Mouse (Mus musculus): ENCODE data around the gene Tesc. TPM values are rescaled to one million over a fixed set of nuclear protein-coding genes. Genes with fewer than 3 reads are reported as not detected.

The Tesc gene
- 1.8 and 2.1 TPM in 2 replicates for polyA plus RNA-seq (2015; fragmentation: Nextera tagmentation; extraction: Ambion mirVana)

DNA sequence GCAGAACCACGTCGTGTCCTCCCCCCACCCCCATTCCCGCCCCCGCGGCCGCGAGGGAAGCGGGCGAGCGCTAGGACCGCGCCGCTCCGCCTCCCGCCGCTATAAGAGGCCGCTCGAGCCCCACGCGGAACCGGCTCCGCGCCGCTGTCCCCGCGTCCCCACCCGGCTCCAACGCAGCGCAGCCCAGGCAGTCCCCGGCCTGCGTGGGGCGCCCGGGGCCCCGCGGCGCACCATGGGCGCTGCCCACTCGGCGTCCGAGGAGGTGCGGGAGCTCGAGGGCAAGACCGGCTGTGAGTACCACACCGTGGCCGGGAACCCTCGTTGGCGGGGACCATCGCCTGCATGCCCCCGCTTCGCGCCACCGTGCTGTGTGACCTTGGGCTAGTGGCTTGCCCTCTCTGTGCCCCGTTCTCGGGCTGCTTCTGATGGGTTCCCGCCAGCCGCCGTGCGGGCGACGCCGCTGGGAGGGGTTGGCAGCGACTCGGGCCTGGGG lies at the start of gene Tesc:
Gene Tesc, plus strand, starts transcription at position 46 of the 493 bp plus-strand sequence.
- Histone ChIP-seq H3K36me3 (no peaks in the 10 kb centered on the region), H3K27ac (replicated peaks) (no peak within 1 kb of the TSS), H3K9ac (peak within 1 kb of the TSS; percentile 76), H3K4me2 (peak within 1 kb of the TSS; percentile 95), H3K4me3 (peak within 1 kb of the TSS; percentile 65), H3K27me3 (peaks cover 63% of the 10 kb centered on the region), H3K4me1 (replicated peaks) (peaks cover 43% of the 10 kb centered on the region), H3K9me3 (no peaks in the 10 kb centered on the region)
- under 1% methylated on average over 62 of the region's 63 CpGs for WGBS
- peak; percentile 25; the same call in 1 of the 2 replicates for ATAC-seq (ENCODE audit: low read depth)

DNA sequence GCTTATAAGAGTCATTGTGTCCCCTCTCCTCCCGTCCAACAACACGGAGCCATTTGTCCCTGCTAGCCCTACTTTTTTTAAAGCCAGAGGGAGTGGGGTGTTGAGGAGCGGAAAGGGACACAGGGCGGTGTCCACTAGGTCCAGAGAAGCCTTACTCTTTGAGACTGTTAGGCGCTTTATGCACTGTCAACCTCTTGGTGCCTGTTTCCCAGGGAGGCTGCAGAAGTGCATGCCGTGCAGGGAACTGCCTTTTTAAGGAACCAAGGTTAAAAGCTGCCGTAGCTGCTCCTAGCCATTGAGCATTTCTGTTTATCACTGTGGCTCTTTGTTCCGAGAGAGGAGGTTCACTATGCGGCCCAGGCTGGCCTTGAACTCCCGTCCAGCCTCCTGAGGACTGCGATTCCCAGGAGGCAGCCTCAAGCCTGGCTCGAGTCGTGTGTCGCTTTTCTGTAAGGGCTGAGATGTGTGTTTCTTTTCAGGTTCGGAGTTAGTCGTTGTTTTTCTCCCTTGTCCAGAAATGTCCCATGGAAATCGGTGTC lies 49.3 kb upstream of the Tesc start:
- no peak for ATAC-seq (ENCODE audit: low read depth)
- peak overlapping the region; percentile 91 for H3K27ac ChIP-seq (replicated peaks)
- 39% methylated on average over 17 of the region's 17 CpGs for WGBS

DNA sequence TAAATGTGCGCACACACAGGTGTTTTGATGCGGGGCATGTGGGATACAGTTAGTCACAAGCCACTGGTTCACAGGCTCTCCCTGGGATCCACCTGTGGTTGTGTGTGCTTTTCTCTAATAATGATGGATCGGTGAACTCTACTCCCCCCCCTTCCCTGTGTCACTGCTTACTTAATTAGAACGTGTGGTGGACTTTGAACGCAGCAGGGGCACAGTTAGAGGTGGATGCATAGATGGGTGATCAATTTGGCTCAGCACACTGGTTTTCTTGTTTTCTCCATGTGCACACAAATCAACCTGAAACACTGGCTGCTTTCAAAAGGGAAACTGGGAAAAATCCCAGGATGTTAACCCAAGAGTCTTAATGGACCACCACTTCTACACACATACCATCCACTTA lies 48.5 kb upstream of the Tesc start:
- Histone ChIP-seq H3K27ac (replicated peaks) (0 out of 2 replicates have a peak overlapping the region, but pooled peaks have one; percentile 9), H3K9ac (peak overlapping the region; percentile 98; the same call in 1 of the 2 replicates), H3K4me3 (peak overlapping the region; percentile 96), H3K4me2 (peak overlapping the region; percentile 75), H3K27me3 (no peaks in the 10 kb centered on the region), H3K9me3 (no peaks in the 10 kb centered on the region), H3K4me1 (replicated peaks) (peaks cover 44% of the 10 kb centered on the region), H3K36me3 (peaks cover 48% of the 10 kb centered on the region)
- ATAC-seq (ENCODE audit: low read depth): no peak
- 55% methylated on average over 5 of the region's 5 CpGs for WGBS

More for the DNA sequence above, 49.3 kb upstream of the Tesc start:
- Histone ChIP-seq H3K27me3 (no peaks in the 10 kb centered on the region), H3K9me3 (no peaks in the 10 kb centered on the region), H3K4me1 (replicated peaks) (peaks cover 36% of the 10 kb centered on the region), H3K9ac (peak overlapping the region; percentile 98), H3K36me3 (peaks cover 39% of the 10 kb centered on the region), H3K4me2 (peak overlapping the region; percentile 75), H3K4me3 (peak overlapping the region; percentile 96)

DNA sequence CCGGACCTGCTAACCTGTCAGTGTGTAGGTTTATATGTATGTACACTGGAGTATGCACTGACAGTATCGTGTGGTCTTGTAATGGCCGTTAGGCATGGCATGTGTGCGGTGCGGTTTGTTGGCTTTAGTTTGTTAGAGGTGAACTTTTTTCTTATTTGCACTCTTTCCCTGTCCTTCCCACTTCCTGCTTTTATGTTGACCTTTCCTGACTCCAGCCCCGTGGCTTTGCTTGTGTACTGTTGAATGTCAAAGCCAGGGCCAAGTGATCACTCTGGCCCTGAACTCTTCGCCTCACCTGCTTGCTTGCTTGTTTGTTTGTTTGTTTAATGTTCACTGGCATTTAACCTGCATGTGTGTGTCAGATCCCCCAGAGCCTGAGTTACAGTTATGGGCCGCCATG lies 46.6 kb upstream of the Tesc start:
- no peak overlapping the region for H3K27ac ChIP-seq (replicated peaks)
- H3K4me1 ChIP-seq (replicated peaks): peaks cover 47% of the 10 kb centered on the region
- no peak for ATAC-seq (ENCODE audit: low read depth)
- 93% methylated on average over 8 of the region's 8 CpGs for WGBS
- peaks cover 63% of the 10 kb centered on the region for H3K36me3 ChIP-seq
- no peaks in the 10 kb centered on the region for H3K27me3 ChIP-seq
- H3K9me3 ChIP-seq: no peaks in the 10 kb centered on the region
- no peak overlapping the region for H3K4me3 ChIP-seq
- no peak overlapping the region for H3K9ac ChIP-seq
- no peak overlapping the region for H3K4me2 ChIP-seq

DNA sequence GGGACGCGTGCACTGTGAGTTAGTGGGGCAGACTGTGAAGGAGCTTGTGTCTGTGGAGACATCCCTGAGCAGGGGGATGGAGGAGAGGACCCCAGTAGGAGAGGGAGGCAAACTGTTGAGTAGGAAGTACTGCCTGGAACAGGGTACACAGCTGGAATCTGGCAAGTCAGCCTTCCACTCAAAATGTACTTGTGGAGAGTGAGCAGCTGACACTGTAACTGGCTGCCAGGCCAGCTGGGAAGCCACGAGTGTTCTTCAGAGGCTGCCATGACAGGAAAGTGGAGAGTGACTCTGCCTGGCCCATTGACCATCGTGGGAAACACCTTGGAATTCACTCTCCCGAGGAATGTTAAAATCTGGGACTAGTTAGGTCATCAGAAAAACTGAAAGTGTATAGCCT lies 45.6 kb upstream of the Tesc start:
- ATAC-seq (ENCODE audit: low read depth): no peak
- Histone ChIP-seq H3K4me3 (no peak overlapping the region), H3K9ac (no peak overlapping the region), H3K9me3 (no peaks in the 10 kb centered on the region), H3K27me3 (no peaks in the 10 kb centered on the region), H3K27ac (replicated peaks) (no peak overlapping the region), H3K36me3 (peaks cover 73% of the 10 kb centered on the region), H3K4me1 (replicated peaks) (peaks cover 47% of the 10 kb centered on the region), H3K4me2 (no peak overlapping the region)
- WGBS: 93% methylated on average over 5 of the region's 5 CpGs

DNA sequence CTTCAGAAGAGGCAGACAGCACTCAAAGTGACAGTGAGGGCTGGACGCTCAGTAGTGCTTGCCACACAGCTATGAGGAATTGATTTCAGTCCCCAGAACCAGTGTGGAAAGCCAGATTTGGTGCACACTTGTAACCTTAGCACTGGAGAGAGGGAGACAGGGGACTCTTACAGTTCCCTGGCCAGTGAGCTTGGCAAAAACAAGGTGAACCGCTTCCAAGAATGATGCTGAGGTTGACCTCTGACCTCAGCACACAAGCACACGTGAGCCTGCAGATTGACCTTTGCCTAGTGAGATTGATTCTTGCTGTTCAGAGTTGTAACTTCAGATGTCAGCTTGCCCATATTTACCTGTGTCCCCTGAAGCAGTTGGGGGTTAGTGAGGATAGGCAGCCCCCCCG lies 41.2 kb upstream of the Tesc start:
- Histone ChIP-seq H3K27me3 (no peaks in the 10 kb centered on the region), H3K9ac (no peak overlapping the region), H3K4me3 (no peak overlapping the region), H3K4me2 (no peak overlapping the region), H3K36me3 (peaks cover 95% of the 10 kb centered on the region), H3K27ac (replicated peaks) (no peak overlapping the region), H3K4me1 (replicated peaks) (peaks cover 15% of the 10 kb centered on the region; the same call in 1 of the 2 replicates), H3K9me3 (no peaks in the 10 kb centered on the region)
- 72% methylated on average over 4 of the region's 4 CpGs for WGBS
- ATAC-seq (ENCODE audit: low read depth): no peak

DNA sequence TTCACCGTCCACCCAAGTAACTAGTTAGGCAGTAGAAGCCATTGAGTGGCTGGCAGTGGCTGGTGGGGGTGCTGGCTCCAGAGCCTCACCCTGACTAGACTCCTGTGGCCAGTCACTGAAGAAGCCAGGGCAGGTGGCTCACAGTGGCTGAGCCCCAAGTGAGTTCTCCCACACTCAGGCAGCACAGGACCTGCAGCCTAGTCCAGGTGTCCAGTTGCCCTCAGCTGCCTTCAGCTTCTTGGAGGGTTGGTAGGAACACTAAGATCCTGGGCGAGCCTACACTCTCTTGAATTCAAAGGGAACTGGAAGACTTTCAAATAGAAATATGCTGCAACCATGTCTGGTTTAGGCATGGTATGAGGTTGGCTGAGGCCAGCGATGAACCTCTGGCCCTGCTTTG lies 39.7 kb upstream of the Tesc start:
- peaks cover 11% of the 10 kb centered on the region; the same call in 1 of the 2 replicates for H3K4me1 ChIP-seq (replicated peaks)
- no peaks in the 10 kb centered on the region for H3K27me3 ChIP-seq
- no peak for ATAC-seq (ENCODE audit: low read depth)
- WGBS: 94% methylated on average over 3 of the region's 3 CpGs
- no peak overlapping the region for H3K4me2 ChIP-seq
- H3K4me3 ChIP-seq: no peak overlapping the region
- H3K36me3 ChIP-seq: peaks cover 97% of the 10 kb centered on the region
- no peak overlapping the region for H3K27ac ChIP-seq (replicated peaks)
- no peaks in the 10 kb centered on the region for H3K9me3 ChIP-seq
- no peak overlapping the region for H3K9ac ChIP-seq

DNA sequence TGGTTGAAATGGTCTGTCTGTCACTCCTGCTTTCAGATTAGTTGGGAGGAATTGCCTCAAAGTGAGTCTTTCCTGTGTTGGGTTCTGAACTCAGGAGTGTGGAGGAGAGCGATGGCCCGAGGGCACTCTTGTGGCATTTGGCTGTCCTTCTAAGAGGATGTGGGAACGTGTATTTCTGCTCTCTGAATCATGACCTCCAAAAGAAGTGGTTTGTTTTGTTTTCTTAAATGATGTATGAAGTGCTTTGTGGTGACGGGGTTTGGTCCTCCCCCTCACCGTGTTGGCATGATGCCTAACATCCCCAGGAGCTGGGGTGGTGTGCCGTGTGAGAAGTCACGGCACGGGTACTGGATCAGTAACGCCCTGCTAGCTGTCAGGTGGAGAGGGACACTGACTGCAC lies 39.2 kb upstream of the Tesc start:
- Histone ChIP-seq H3K9ac (no peak overlapping the region), H3K27ac (replicated peaks) (no peak overlapping the region), H3K36me3 (peaks cover 97% of the 10 kb centered on the region), H3K27me3 (no peaks in the 10 kb centered on the region), H3K4me1 (replicated peaks) (peaks cover 10% of the 10 kb centered on the region; the same call in 1 of the 2 replicates), H3K4me2 (no peak overlapping the region), H3K4me3 (no peak overlapping the region), H3K9me3 (no peaks in the 10 kb centered on the region)
- WGBS: 78% methylated on average over 9 of the region's 9 CpGs
- ATAC-seq (ENCODE audit: low read depth): no peak

DNA sequence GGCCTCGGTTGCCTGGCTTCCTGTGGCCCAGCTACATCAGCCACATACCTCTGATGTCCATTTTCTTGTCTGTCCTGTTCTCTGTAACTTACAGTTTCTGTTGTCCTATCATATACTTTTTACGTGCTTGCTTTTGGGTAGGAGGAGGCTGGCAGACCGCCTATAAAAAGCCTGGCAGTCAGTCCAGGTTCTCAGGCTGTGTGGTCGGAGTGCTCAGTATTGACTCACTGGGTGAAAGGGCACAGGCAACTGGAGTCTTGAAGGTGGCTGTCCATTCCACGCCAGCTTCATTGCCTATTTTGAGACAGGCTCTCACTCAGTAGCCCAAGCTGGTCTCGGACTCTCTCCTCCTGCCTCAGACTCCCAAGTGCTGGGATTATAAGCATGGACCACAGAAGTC lies 37.8 kb upstream of the Tesc start:
- no peaks in the 10 kb centered on the region for H3K27me3 ChIP-seq
- H3K9me3 ChIP-seq: no peaks in the 10 kb centered on the region
- no peak overlapping the region for H3K4me2 ChIP-seq
- H3K27ac ChIP-seq (replicated peaks): no peak overlapping the region
- H3K4me3 ChIP-seq: no peak overlapping the region
- H3K4me1 ChIP-seq (replicated peaks): no peaks in the 10 kb centered on the region
- H3K9ac ChIP-seq: no peak overlapping the region
- peaks cover 100% of the 10 kb centered on the region for H3K36me3 ChIP-seq
- 92% methylated on average over 6 of the region's 6 CpGs for WGBS
- ATAC-seq (ENCODE audit: low read depth): no peak

DNA sequence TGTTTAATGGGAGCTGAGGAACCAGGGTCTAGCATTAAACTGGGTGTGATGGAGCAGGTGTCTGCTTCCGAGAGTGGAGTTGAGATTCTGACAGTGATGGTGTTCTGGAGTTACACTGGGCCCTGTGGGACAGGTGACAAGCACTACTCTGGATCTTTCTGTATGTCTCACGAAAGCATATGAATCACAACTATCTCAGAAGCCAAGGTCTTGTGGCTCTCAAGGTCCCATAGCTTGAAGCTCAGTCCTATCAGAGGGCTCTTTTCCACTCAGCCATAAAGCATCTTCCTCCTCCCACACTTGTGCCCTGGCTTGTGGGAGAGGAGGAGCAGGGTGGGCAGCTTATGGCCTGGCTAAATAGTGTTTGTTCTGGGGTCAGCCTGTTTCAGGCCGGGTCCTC lies 36.6 kb upstream of the Tesc start:
- Histone ChIP-seq H3K27me3 (no peaks in the 10 kb centered on the region), H3K9me3 (no peaks in the 10 kb centered on the region), H3K27ac (replicated peaks) (no peak overlapping the region), H3K36me3 (peaks cover 100% of the 10 kb centered on the region), H3K4me2 (no peak overlapping the region), H3K4me3 (no peak overlapping the region), H3K9ac (no peak overlapping the region), H3K4me1 (replicated peaks) (no peaks in the 10 kb centered on the region)
- ATAC-seq (ENCODE audit: low read depth): no peak
- 89% methylated on average over 3 of the region's 3 CpGs for WGBS

DNA sequence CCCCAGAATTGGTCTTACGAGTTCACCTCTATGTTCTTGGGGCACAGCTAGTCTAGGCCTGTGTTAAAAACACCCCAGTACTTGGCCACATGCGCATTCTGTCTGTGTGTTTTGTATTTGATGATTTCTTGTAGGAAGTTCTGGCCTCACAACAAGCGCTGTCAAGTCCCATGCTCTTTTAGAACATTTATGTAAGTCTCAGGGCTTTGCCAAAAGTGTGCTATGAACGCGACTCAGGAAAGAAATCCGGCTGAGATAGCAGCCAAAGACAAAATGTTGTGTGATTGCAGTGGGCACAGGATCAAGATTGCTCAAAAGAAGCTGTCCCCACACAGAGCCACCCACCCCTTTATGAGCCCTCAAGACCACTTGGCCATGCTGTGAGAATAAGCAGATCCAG lies 34.0 kb upstream of the Tesc start:
- 96% methylated on average over 6 of the region's 6 CpGs for WGBS

DNA sequence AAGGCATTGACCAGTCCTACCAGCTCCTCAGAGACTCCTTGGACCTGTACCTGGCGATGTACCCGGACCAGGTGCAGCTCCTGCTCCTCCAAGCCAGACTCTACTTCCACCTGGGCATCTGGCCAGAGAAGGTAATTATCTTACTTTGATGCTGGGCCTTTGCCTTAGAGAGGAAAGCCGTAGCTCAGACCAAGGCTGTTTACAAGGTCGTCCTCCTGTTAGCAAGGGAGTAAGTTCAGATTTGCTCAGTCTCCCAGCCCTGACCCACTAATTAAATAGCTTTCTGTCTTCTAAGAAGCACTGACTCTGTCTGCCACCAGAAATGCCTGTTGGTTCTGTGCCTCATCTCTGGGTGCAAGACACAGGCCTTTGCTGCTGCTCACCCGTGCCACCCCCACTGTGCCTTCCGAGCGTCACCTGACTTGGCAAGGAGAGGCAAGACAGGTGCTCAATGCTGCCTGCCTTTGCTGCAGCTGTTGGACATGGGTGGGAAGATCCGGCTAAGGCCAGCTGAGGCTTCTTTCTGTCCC lies 32.1 kb upstream of the Tesc start:
- Histone ChIP-seq H3K27ac (replicated peaks) (no peak overlapping the region), H3K4me3 (no peak overlapping the region), H3K9ac (no peak overlapping the region), H3K27me3 (no peaks in the 10 kb centered on the region), H3K4me2 (no peak overlapping the region), H3K9me3 (no peaks in the 10 kb centered on the region), H3K4me1 (replicated peaks) (no peaks in the 10 kb centered on the region), H3K36me3 (peaks cover 98% of the 10 kb centered on the region)
- 95% methylated on average over 8 of the region's 8 CpGs for WGBS
- ATAC-seq (ENCODE audit: low read depth): no peak

More for the DNA sequence above, 34.0 kb upstream of the Tesc start:
- no peak for ATAC-seq (ENCODE audit: low read depth)
- H3K36me3 ChIP-seq: peaks cover 98% of the 10 kb centered on the region
- no peak overlapping the region for H3K9ac ChIP-seq
- H3K4me2 ChIP-seq: no peak overlapping the region
- H3K4me1 ChIP-seq (replicated peaks): no peaks in the 10 kb centered on the region
- H3K27me3 ChIP-seq: no peaks in the 10 kb centered on the region
- H3K27ac ChIP-seq (replicated peaks): no peak overlapping the region
- no peak overlapping the region for H3K4me3 ChIP-seq
- no peaks in the 10 kb centered on the region for H3K9me3 ChIP-seq

DNA sequence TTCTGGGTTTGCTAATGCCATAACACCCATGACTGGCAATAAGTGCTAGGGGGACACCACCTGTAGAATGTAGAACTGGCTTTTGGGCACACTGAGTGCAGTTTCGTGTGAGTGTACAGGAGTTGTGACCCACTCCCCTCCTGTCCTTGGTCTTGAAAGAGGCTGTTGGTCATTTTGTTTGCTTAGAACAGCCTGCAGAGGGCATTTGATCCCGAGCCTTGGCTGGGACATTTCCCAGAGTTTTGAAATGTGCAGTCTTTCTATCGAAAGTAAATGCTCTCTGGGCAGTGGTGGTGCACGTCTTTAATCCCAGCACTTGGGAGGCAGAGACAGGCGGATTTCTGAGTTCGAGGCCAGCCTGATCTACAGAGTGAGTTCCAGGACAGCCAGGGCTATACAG lies 31.6 kb upstream of the Tesc start:
- 86% methylated on average over 6 of the region's 6 CpGs for WGBS
- H3K27me3 ChIP-seq: no peaks in the 10 kb centered on the region
- no peaks in the 10 kb centered on the region for H3K4me1 ChIP-seq (replicated peaks)
- H3K4me3 ChIP-seq: no peak overlapping the region
- H3K9me3 ChIP-seq: no peaks in the 10 kb centered on the region
- ATAC-seq (ENCODE audit: low read depth): no peak
- H3K36me3 ChIP-seq: peaks cover 98% of the 10 kb centered on the region
- H3K9ac ChIP-seq: no peak overlapping the region
- no peak overlapping the region for H3K27ac ChIP-seq (replicated peaks)
- H3K4me2 ChIP-seq: no peak overlapping the region

Measured in neural tube, embryonic 13.5 days (tissue).